Mouse (Mus musculus) frontal cortex, postnatal 25 days (tissue): ENCODE results near the gene Cry1.

Experiments
- DNase-seq, 2 experiments: peaks; one replicate each; pipeline ENCODE4 v3.0.0; 2022; ENCODE audit warnings: low spot score in 2 of 2

Cry1 gene

DNA sequence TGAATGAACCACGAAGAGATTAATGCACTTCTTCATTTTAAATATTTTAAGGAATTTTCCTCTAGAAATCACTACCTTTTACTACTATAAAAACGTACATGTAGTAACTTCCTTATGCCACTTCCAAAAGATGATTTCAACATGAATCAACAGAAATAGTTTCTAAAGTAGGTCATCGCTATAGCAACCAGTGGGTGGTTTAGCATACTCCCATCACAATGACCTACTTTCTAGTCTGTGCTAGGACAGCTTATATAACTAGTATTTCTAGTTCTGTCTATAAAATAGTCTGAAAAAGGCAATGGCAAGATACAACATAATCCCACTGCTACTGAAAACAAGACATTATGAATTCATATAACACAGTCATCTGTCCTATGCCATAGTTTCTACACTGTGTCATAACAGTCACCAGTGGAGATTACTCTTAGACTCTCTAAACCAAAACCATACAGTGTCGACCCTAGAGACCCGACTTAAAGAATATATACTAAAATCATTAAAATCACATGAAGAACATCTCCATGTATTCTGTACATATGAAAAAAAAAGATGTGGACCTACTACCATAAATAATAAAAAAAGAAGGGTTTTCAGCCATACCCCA lies 23.0 kb downstream of the Cry1 start:
- DNase-seq: no peak

DNA sequence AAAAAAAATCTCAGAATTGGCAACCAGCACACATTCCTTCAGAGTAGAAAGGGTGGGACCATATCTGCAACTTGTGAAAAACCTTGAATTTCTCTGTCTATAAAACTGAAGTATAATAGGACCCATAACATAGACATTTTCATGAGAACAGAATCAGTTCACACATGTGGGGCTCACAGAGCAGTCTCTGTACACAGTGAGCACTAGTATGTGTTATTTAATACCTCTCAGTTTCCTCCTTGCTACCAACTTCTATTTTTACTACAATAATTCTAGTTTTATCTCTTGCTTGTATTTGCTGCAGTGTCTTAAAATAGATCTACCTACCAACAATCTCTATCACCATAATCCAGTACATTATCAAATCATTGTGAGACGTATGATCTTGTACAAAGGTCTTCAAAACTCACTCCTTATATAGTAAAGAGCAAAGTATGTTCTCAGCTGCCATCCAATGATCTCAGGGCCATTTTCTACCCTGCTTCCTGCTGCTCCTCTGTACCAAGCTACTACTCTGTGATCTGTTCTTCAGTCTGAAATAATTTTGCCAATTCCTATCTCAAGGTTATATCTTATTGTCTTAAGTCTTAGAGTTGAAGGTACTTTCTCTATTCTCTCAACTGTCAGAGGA lies 24.8 kb downstream of the Cry1 start:
- DNase-seq: no peak

DNA sequence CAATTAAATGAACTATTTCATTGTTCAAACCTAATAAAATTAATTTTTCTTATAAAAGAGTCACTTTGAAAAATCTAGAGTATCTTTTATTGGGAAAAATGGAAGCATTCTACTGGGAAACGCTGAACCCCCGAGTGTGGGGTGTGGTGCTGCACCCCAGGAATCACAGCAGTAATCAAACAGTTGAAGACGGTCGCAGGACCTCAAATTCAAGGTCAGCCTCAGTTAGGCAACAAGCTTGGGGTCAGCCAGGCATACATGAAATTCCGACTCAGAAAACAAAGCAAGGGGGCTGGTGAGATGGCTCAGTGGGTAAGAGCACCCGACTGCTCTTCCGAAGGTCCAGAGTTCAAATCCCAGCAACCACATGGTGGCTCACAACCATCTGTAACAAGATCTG lies 27.4 kb downstream of the Cry1 start:
- DNase-seq: no peak

DNA sequence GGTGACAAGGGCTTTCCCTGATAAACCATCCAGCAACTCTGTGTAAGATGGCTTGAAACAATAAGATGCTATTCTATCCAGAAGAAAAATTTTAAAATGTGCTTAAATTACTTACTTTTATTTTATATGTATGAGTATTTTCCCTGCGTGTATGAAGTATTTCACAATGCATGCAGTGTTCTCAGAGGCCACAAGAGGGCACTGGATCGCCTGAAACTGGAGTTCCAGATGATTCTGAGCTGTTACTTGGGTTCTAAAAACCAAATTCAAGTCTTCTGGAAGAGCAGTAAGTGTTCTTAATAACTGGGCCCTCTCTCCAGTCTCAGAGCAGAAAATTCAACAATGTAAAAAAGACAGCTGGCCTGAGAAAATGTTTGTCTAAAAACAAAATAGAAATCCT lies 30.7 kb downstream of the Cry1 start:
- DNase-seq: peak; percentile 56 to 57

DNA sequence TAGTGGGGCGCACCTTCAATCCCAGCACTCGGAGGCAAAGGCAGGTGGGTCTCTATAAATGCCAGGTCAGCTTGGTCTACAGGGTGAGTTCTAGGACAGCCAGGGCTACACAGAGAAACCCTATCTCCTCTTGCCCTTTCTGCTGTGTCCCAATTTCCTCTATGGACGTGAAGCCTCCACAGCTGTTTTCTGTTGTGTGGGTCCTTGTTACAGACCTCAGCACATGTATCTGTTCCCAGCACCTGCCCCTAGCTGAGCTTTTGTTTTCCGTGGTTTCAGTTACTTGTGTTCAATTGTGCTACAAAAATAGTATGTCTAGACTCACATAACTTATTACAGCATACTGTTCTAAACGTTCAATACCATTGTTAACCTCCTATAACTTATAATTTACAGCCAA lies 35.6 kb downstream of the Cry1 start:
- no peak for DNase-seq

DNA sequence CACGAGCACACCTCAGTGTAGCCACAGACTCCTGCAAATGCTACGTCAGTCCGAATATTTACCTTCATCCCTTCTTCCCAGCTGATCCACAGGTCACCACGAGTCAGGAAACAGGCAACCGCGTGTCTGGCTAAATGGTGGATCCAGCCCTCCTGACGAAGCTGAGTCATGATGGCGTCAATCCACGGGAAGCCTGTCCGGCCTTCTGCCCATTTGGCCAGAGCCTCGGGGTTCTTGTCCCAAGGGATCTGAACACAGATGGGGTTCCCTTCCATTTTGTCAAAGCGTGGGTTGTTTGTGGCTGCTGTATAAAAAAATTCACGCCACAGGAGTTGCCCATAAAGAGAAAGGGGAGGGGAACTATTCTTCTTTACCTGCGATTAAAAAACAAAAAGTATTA lies 38.6 kb downstream of the Cry1 start:
- no peak for DNase-seq

DNA sequence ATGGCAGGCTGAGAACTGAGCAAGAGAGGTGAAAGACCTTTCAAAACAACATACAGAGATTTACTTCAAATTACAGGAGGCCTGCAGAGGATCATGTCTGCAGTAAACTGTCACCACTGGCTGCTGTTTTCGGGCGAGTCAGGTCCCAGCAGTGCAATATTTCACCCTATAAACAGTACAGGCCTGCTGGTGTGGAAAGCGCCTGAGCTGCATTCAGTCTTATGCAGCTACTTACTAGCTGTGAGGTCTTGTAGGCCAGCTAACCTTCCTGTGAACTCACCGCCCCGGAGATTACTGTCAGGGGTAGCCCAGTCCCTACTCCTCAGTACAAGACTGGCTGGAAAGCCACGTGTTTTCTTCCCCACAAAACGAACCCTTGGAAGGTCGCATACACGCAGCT lies 43.4 kb downstream of the Cry1 start:
- no peak for DNase-seq

DNA sequence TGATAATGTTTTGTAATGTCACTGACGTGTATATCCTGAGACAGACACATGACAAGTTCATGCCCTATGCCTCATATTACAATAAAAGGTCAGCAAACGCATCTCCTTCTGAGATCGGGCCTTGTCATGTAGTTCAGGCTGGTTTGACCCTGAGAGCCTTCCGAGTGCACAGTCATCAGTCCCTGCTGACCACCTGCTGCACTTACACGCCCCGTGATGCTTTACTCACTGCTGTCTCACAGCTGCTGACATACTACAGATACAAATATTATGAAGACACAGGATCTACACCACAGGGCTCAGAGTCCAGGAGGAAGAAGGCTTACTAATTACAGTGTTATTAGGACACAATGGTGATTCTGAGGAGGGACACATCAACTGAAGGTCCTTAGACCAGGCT lies 48.3 kb downstream of the Cry1 start:
- DNase-seq: no peak

DNA sequence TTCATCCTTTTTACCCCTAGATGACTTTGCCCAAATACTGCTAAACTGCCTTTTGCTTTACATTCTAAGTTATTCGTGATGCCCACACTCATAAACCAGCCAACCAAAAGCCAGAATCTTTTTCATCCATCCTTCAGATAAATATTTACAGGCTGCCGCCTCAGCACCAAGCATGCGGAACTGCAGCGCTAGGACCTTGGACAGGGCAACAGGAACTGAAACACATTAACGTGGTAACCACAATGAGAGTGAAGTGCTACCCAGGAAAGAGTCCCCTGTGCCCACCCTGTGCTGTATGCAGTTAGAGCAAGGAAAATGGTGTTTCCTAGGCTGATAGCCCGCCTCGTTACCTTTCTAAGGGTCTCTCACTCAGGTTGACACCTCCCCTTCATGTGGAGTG lies 56.4 kb downstream of the Cry1 start:
- DNase-seq: no peak

DNA sequence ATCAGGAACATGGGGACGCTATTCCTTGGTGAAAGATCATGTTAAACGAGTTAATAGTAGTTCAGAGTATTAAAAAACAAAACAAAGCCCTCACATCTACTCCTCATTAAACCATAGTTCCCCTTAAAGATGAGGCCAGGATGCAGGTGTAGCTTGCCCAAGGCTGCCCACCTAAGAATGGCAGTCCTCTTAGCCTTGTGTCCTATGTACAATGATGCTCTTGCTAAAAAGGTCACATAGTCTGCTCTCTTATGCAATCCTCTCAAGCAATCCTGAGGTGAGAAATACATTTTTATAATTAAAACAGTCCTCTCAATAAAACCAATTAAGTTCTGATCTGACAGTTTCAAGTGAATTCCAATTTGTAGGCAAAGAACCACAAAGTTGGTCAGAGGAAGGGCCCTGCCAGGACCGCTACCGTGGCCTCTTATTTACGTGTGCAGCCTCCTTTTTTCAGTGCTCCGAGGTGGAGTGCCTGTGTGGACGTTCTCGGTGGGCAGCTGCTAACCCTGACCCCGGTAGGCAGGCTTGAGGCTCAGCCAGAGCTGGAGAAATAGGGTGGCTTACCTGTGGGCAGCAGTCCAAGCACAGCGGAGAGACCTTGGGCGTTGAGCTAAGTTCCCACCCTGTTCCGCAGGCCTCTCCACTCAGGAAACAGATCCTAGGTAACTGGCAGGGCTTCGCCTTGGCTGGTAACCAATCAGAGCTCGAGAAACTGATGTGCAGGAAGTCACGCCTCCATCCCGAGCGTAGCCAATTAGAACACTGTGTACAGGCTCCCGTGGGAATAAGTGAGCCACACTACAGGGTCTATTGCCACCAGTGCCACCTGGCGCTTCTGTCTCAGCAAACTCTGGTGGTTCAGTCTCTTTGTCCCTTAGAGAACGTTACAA lies 57.2 kb downstream of the Cry1 start, which contains the start of gene Mterf2:
Gene Mterf2 (minus strand): TSS at position 633 of the 893 bp plus-strand sequence.
- peak; percentile 85 to 88 for DNase-seq

DNA sequence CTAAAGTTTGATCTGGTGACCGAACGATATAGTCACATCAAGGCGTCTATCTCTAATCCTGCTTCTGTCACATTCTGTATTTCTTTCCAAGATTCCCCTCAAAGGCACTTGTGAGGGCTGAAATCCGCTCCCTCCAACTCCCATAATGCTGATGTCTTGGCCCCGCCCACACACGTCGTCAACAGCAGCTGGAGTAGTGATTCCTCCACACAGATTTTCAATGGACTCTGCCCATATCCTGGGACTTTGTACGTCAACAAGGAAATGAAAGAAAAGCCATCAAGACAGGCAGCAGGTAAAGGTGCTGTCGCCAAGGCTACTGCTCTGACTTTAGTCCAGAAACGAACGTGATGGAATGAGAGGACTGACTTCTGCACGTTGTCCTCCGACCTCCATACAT lies 59.7 kb downstream of the Cry1 start:
- no peak for DNase-seq

DNA sequence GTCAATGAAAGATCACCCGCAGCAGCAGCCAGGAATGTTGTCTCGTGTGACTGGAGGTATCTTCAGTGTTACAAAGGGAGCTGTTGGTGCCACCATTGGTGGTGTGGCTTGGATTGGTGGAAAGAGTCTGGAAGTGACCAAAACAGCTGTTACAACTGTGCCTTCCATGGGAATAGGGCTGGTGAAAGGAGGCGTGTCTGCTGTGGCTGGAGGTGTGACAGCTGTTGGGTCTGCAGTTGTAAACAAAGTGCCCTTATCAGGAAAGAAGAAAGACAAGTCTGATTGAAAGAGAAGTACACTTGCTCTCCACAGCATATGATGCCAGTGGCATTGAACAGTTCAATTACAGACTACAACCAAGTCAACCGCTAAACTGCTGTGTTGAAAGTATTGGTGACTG lies 70.5 kb downstream of the Cry1 start:
- DNase-seq: no peak

DNA sequence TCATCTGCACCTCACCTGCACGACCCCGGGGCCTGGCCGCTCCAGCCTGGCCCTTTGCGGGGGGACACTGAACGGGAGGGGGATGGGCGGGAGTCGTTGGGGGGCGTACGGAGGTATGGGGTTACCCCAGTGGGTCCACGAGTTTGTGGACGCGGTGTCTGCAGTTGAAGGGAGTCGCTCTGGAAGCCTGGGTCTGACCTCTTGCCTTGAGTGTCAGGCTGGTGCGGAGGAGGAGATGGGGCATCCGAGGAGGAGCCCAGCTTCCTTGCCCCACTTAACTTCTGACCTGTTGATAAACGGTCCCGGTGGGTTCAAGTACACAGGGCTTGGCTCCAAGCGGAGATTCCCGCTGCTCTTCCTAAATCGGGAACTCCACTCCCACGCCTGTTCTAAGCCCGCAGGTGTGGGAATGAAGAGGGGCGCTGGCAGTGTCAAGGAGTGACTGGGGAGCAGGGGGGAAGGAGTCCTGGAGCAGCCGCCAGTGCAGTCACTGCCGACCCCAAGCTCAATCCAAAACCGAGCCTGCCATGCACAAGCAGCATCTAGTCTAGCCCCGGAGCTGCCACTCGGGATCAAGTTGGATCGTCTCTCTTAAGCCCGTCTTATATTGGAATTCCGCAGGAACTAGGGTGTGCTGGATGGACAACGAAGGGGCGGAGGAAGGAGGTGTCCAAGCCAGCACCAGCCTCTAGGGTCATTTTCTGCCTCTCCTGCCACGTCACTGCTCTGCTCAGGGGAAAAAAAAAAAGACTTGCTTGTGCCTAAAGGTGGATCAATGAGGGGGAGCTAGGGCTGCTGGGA lies 81.6 kb downstream of the Cry1 start:
- peak in 1 of 2 experiments; percentile 11 for DNase-seq

DNA sequence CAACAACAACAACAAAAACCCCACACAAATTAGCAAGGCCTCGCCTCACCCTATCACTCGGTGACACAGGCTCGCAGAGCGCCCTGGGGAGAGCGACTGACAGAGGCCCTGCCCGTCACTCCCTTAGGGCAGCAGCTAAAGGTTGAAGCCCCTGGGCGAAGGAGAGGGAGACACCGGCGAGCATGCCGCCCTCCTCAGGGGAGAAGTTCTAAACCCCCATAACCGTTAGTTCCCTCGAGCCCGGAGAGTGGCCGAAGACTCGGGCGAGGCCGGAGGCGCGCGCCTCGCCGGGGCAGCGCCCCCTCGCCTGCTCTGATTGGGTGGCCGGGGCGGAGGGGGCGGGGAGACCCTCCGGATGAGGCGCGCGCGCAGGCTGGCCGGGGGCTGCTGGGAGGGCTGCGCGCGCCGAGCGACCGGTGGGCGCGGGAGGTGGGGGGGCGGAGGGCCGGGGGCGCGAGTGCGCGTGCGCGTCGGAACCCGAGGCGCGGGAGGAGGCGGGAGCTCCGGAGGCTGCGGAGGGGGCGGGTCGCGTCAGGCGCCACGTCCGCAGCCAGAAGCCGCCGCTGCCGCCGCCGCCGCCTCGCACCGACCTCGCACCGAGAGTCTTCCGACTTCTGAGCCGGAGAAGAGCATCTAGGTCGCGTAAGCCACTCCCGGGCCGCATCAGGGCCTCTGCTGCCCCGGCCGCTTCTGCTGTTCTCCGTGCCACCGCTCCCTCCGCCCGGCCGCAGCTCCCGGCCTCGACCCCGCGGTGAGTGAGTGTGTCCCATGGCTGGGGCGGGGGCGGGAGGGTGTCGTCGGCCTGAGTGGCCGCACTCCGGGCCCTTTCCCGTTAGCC lies 82.4 kb downstream of the Cry1 start, which contains the start of the genes Fhl4 and Tmem263:
Gene Fhl4 (minus strand): TSS at position 249 of the 838 bp plus-strand sequence.
Gene Tmem263 (plus strand): TSS at position 381 of the 838 bp plus-strand sequence.
- peak; percentile 44 to 62 for DNase-seq

DNA sequence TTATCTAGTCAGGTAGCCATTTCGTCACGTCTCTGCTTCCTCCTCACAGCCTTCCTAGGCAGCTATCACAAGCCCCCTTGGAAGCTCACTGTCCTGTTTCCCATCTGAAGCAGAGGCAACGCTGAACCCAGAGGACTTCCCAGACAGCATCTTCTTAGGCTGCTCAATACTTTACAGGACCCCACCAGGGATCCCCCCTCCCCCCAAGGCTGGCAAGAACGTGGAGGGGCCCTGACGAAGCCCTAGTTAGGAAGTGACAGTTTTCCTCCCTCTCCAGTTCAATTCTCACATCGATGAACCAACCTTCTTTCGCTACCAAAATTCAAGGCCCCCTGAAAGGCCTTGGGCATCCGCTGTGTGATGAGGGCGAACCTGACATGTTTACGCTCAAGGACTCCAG lies 83.0 kb downstream of the Cry1 start:
- DNase-seq: no peak
